Comparison of ENCODE assay signal across 7 mouse cellular contexts in genomic region chr15:3433281-3433680, GRCm38 (mm10).
A peak's percentile ranks its signal among the peaks of the same experiment; 100 is the strongest.
DNase-seq lines count a peak whose midpoint lies in the region; ATAC-seq lines count a peak whose summit lies in the region.

No protein-coding gene starts in this region.

- H3K27me3 ChIP-seq in embryonic facial prominence, embryonic 11.5 days (ENCODE audit: control insufficient read depth, insufficient read depth, low read length) = no peaks in the 10 kb centered on the region
- H3K27me3 ChIP-seq in heart, embryonic 13.5 days (replicated peaks) = no peaks in the 10 kb centered on the region
- no peaks in the 10 kb centered on the region for H3K27me3 ChIP-seq in kidney, embryonic 16.5 days (ENCODE audit: insufficient read depth, low read length)

- peak; percentile 42 for DNase-seq in embryonic facial prominence, embryonic 11.5 days (ENCODE audit: low spot score)
- peak; percentile 71 to 87 for DNase-seq in lung, postnatal 4 days
- no peak for DNase-seq in B cell, adult 2 months
- DNase-seq in left cerebral cortex, postnatal 25 days (ENCODE audit: low spot score in 2 of 2) = no peak
- no peak for DNase-seq in right cerebral cortex, adult 18-20 months

- H3K4me2 ChIP-seq in embryonic facial prominence, embryonic 11.5 days (ENCODE audit: low read depth, low read length) = no peak overlapping the region
- peak overlapping the region; percentile 56 for H3K4me2 ChIP-seq in heart, embryonic 13.5 days
- H3K4me2 ChIP-seq in kidney, embryonic 16.5 days (replicated peaks; ENCODE audit: low read depth, low read length) = no peak overlapping the region

- no peak for ATAC-seq in embryonic facial prominence, embryonic 11.5 days (replicated peaks; ENCODE audit: insufficient number of reproducible peaks, low FRiP score, low TSS enrichment, low read depth)
- peak; percentile 84; the same call in 1 of the 2 replicates for ATAC-seq in heart, embryonic 13.5 days (ENCODE audit: extremely low read depth, insufficient number of reproducible peaks, low FRiP score, low TSS enrichment)
- ATAC-seq in kidney, embryonic 16.5 days (ENCODE audit: low FRiP score, low TSS enrichment) = peak; percentile 90

- intact Hi-C loops in left cerebral cortex, postnatal 25 days (cut with DNase I) = no loop called here

- H3K36me3 ChIP-seq in embryonic facial prominence, embryonic 11.5 days (replicated peaks; ENCODE audit: control insufficient read depth, insufficient read depth, low read depth, low read length) = no peaks in the 10 kb centered on the region
- no peaks in the 10 kb centered on the region for H3K36me3 ChIP-seq in heart, embryonic 13.5 days
- H3K36me3 ChIP-seq in kidney, embryonic 16.5 days (ENCODE audit: insufficient read depth, low read length) = no peaks in the 10 kb centered on the region

- H3K9ac ChIP-seq in embryonic facial prominence, embryonic 11.5 days (replicated peaks; ENCODE audit: low read length) = no peak overlapping the region
- H3K9ac ChIP-seq in heart, embryonic 13.5 days = no peak overlapping the region
- H3K9ac ChIP-seq in kidney, embryonic 16.5 days (replicated peaks; ENCODE audit: low read length) = no peak overlapping the region

- no peaks in the 10 kb centered on the region for H3K4me1 ChIP-seq in embryonic facial prominence, embryonic 11.5 days (ENCODE audit: control insufficient read depth, insufficient read depth, low read length)
- peaks cover 87% of the 10 kb centered on the region for H3K4me1 ChIP-seq in heart, embryonic 13.5 days
- peaks cover 22% of the 10 kb centered on the region for H3K4me1 ChIP-seq in kidney, embryonic 16.5 days (ENCODE audit: insufficient read depth, low read length)

- no peak overlapping the region for H3K27ac ChIP-seq in embryonic facial prominence, embryonic 11.5 days (replicated peaks; ENCODE audit: low read depth, low read length)
- peak overlapping the region; percentile 87 for H3K27ac ChIP-seq in heart, embryonic 13.5 days (replicated peaks)
- H3K27ac ChIP-seq in kidney, embryonic 16.5 days (ENCODE audit: low read length) = peak overlapping the region; percentile 76

- WGBS in embryonic facial prominence, embryonic 11.5 days = 56% methylated on average over 7 of the region's 7 CpGs
- 4% methylated on average over 7 of the region's 7 CpGs for WGBS in heart, embryonic 13.5 days
- 31% methylated on average over 7 of the region's 7 CpGs for WGBS in kidney, embryonic 16.5 days

- no peak overlapping the region for H3K4me3 ChIP-seq in embryonic facial prominence, embryonic 11.5 days (ENCODE audit: low read depth, low read length)
- peak overlapping the region; percentile 22 for H3K4me3 ChIP-seq in heart, embryonic 13.5 days
- no peak overlapping the region for H3K4me3 ChIP-seq in kidney, embryonic 16.5 days (ENCODE audit: low read length)

- H3K9me3 ChIP-seq in embryonic facial prominence, embryonic 11.5 days (replicated peaks; ENCODE audit: control insufficient read depth, low read length) = no peaks in the 10 kb centered on the region
- no peaks in the 10 kb centered on the region for H3K9me3 ChIP-seq in heart, embryonic 13.5 days
- H3K9me3 ChIP-seq in kidney, embryonic 16.5 days (ENCODE audit: low read length) = no peaks in the 10 kb centered on the region

Comparison
In these comparisons a context has a peak if more than half of its experiments do, and no peak if none do; other contexts are left out.
1. DNase-seq: peak in embryonic facial prominence, embryonic 11.5 days (single experiment) and lung, postnatal 4 days (2 of 2); none in B cell, adult 2 months (0 of 2), left cerebral cortex, postnatal 25 days (0 of 2) and right cerebral cortex, adult 18-20 months (single experiment).